Mouse (Mus musculus) liver, postnatal 0 days (tissue): ENCODE results near the gene Bloc1s6.

Source experiments
- CTCF ChIP-seq: sonication (generic); IDR thresholded peaks from 2 replicates; pipeline ENCODE4 v1.5.1; 2016; ENCODE audit warnings: antibody characterized with exemption, low read depth
- EP300 ChIP-seq: IDR thresholded peaks from 2 replicates; pipeline ENCODE4 v1.6.1; 2016; ENCODE audit warnings: antibody characterized with exemption, low read depth, mild to moderate bottlenecking

DNA sequence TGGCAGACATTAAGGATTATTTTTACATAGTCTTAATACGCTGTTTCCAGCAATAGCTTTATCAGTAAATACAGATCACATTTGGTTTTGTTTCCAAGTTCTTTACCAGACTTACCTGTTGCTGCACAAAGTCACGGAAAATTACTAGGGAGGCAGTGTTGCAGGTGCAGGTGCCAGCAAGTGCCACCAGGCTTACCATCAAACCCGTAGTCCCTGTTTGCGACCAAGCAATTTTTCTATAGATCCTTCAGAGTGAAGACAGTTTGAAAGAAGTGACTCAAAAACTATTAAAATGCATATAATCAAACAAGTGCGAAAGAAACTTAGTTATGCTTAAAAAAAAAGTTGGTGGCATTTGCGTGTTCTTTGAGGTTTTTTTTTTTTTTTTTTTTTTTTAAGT lies 26.2 kb downstream of the Bloc1s6 start:
- TF ChIP-seq CTCF (no peak), EP300 (no peak)
